Mouse (Mus musculus) mouse embryonic stem cell (cell line): ENCODE measurements around the gene Adrb1.
"Not testable (repeated sequence)": the region's sequence is repeated elsewhere in the genome, so short reads cannot be mapped to it uniquely, and the experiment has no call there.

Experiments
- in situ Hi-C, 2 experiments: fragments of 300-500 bp; cut with MboI; formaldehyde crosslinking; loops; 1 replicate in 1 of 2; 3 replicates in 1 of 2; pipeline ENCODE4 v1.14.3; 2019 to 2020; ENCODE audit warnings: low sequenced_read_pairs in 2 of 2, low pct_unique_long_range_greater_than_20kb in 1 of 2, mixed read lengths in 1 of 2; ENCODE audit not compliant: unreplicated experiment in 1 of 2

Gene Adrb1

GRCm38 (mm10) chr19:56734033-56734572, 12.1 kb downstream of the Adrb1 start:
- in situ Hi-C loops: no loop called here

- in situ Hi-C loops: no loop called here
Observed at GRCm38 (mm10) chr19:56735747-56736146, 13.7 kb downstream of the Adrb1 start.

GRCm38 (mm10) chr19:56736287-56736686, 14.3 kb downstream of the Adrb1 start:
- in situ Hi-C loops: no loop called here

GRCm38 (mm10) chr19:56745061-56745460, 23.1 kb downstream of the Adrb1 start:
- in situ Hi-C loops: no loop called here

GRCm38 (mm10) chr19:56745528-56745927, 23.5 kb downstream of the Adrb1 start:
- in situ Hi-C loops: no loop called here

- in situ Hi-C loops: no loop called here
Observed at GRCm38 (mm10) chr19:56746618-56747017, 24.6 kb downstream of the Adrb1 start.

GRCm38 (mm10) chr19:56747878-56748277, 25.9 kb downstream of the Adrb1 start:
- in situ Hi-C loops: no loop called here

- in situ Hi-C loops: no loop called here
Observed at GRCm38 (mm10) chr19:56749343-56749742, 27.3 kb downstream of the Adrb1 start.

GRCm38 (mm10) chr19:56750709-56751108, 28.7 kb downstream of the Adrb1 start:
- in situ Hi-C loops: no loop called here

- in situ Hi-C loops: not testable (repeated sequence)
Observed at GRCm38 (mm10) chr19:56754456-56754855, 32.5 kb downstream of the Adrb1 start.

GRCm38 (mm10) chr19:56756412-56756811, 34.4 kb downstream of the Adrb1 start:
- in situ Hi-C loops: no loop called here

GRCm38 (mm10) chr19:56758311-56758710, 36.3 kb downstream of the Adrb1 start:
- in situ Hi-C loops: no loop called here

- in situ Hi-C loops: no loop called here
Observed at GRCm38 (mm10) chr19:56759740-56760139, 37.7 kb downstream of the Adrb1 start.

- in situ Hi-C loops: no loop called here
Observed at GRCm38 (mm10) chr19:56760306-56760940, 38.4 kb downstream of the Adrb1 start.

GRCm38 (mm10) chr19:56761096-56761495, 39.1 kb downstream of the Adrb1 start:
- in situ Hi-C loops: no loop called here

GRCm38 (mm10) chr19:56761727-56762126, 39.7 kb downstream of the Adrb1 start:
- in situ Hi-C loops: no loop called here

- in situ Hi-C loops: no loop called here
Observed at GRCm38 (mm10) chr19:56762686-56763085, 40.7 kb downstream of the Adrb1 start.

- in situ Hi-C loops: no loop called here
Observed at GRCm38 (mm10) chr19:56769024-56769423, 47.0 kb downstream of the Adrb1 start.

GRCm38 (mm10) chr19:56772158-56772557, 50.2 kb downstream of the Adrb1 start:
- in situ Hi-C loops: loop anchor here in 1 of 2 experiments (10.0 kb wide), 1 partner anchor 417 kb away; no protein-coding TSS in a partner anchor

GRCm38 (mm10) chr19:56773393-56773971, 51.5 kb downstream of the Adrb1 start:
- in situ Hi-C loops: loop anchor here in 1 of 2 experiments (10.0 kb wide), 1 partner anchor 419 kb away; no protein-coding TSS in a partner anchor
